Mouse (Mus musculus): Measurements from ENCODE around the gene Ncapd3.

The Ncapd3 gene

GRCm38 (mm10) chr9:27029828-27030762 lies at the start of gene Ncapd3, which contains the start of gene Vps26b:
Gene Ncapd3, plus strand, starts transcription at chr9:27030175.
Gene Vps26b, minus strand, starts transcription at chr9:27030065.
- DNase-seq (ENCODE audit: low spot score): peak; percentile 96

GRCm38 (mm10) chr9:26985090-26985613 lies 44.8 kb upstream of the Ncapd3 start:
- no peak for DNase-seq (ENCODE audit: low spot score)

GRCm38 (mm10) chr9:26985668-26986277 lies 44.2 kb upstream of the Ncapd3 start:
- DNase-seq (ENCODE audit: low spot score): no peak

GRCm38 (mm10) chr9:26990181-26990580 lies 39.8 kb upstream of the Ncapd3 start:
- DNase-seq (ENCODE audit: low spot score): no peak

GRCm38 (mm10) chr9:26993118-26993517 lies 36.9 kb upstream of the Ncapd3 start:
- peak; percentile 5 for DNase-seq (ENCODE audit: low spot score)

GRCm38 (mm10) chr9:26993900-26994299 lies 36.1 kb upstream of the Ncapd3 start:
- no peak for DNase-seq (ENCODE audit: low spot score)

- DNase-seq (ENCODE audit: low spot score): peak; percentile 8
Observed at GRCm38 (mm10) chr9:26997062-26997461, 32.9 kb upstream of the Ncapd3 start.

GRCm38 (mm10) chr9:26997501-26997900 lies 32.5 kb upstream of the Ncapd3 start:
- no peak for DNase-seq (ENCODE audit: low spot score)

GRCm38 (mm10) chr9:26998669-26999460 lies 31.1 kb upstream of the Ncapd3 start:
- no peak for DNase-seq (ENCODE audit: low spot score)

- DNase-seq (ENCODE audit: low spot score): peak; percentile 97
Observed at GRCm38 (mm10) chr9:26999461-27000395, 30.2 kb upstream of the Ncapd3 start, which contains the start of the genes Acad8 and Thyn1. Gene Acad8, minus strand, starts transcription at chr9:26999566. Gene Thyn1, plus strand, starts transcription at chr9:26999710.

- DNase-seq (ENCODE audit: low spot score): no peak
Observed at GRCm38 (mm10) chr9:27005231-27005630, 24.7 kb upstream of the Ncapd3 start.

- DNase-seq (ENCODE audit: low spot score): no peak
Observed at GRCm38 (mm10) chr9:27005933-27006332, 24.0 kb upstream of the Ncapd3 start.

- no peak for DNase-seq (ENCODE audit: low spot score)
Observed at GRCm38 (mm10) chr9:27006866-27007265, 23.1 kb upstream of the Ncapd3 start.

- no peak for DNase-seq (ENCODE audit: low spot score)
Observed at GRCm38 (mm10) chr9:27009231-27009630, 20.7 kb upstream of the Ncapd3 start.

- no peak for DNase-seq (ENCODE audit: low spot score)
Observed at GRCm38 (mm10) chr9:27011572-27011971, 18.4 kb upstream of the Ncapd3 start.

GRCm38 (mm10) chr9:27018961-27019360 lies 11.0 kb upstream of the Ncapd3 start:
- DNase-seq (ENCODE audit: low spot score): no peak

GRCm38 (mm10) chr9:27023681-27024080 lies 6.3 kb upstream of the Ncapd3 start:
- DNase-seq (ENCODE audit: low spot score): peak; percentile 16

GRCm38 (mm10) chr9:27026708-27027107 lies 3.3 kb upstream of the Ncapd3 start:
- peak; percentile 24 for DNase-seq (ENCODE audit: low spot score)

GRCm38 (mm10) chr9:27029022-27029827 lies 750 bp upstream of the Ncapd3 start:
- peak; percentile 26 for DNase-seq (ENCODE audit: low spot score)

GRCm38 (mm10) chr9:27030763-27031100 lies 757 bp downstream of the Ncapd3 start:
- DNase-seq (ENCODE audit: low spot score): no peak

All from lung, postnatal 25 days (tissue).